Mouse (Mus musculus) erythroid progenitor cell, adult 5-6 weeks (primary cell): ENCODE results near the gene Itprip. TPM values are rescaled to one million over a fixed set of nuclear protein-coding genes. Genes with fewer than 3 reads are reported as not detected.
A peak's percentile ranks its signal among the peaks of the same experiment; 100 is the strongest.
"Not testable (repeated sequence)": the region's sequence is repeated elsewhere in the genome, so short reads cannot be mapped to it uniquely, and the experiment has no call there.

ENCODE experiments used
- ATAC-seq: replicated peaks from 2 replicates; pipeline ENCODE4 v1.8.0; 2016; ENCODE audit warnings: moderate number of reproducible peaks, mild to moderate bottlenecking, moderate TSS enrichment, inconsistent platforms; ENCODE audit not compliant: poor library complexity, low FRiP score, severe bottlenecking
- total RNA-seq, 2 experiments: library from RNA; stranded (forward) in 1 of 2; stranded (reverse) in 1 of 2; fragments of 150-400 nt in 1 of 2; fragments of 186-747, 209-891 nt in 1 of 2; gene quantifications; 2 replicates each; pipeline versions ENCODE4 v1.2.3 to v1.2.4; 2015 to 2017; ENCODE audit warnings: low replicate concordance in 2 of 2

The Itprip gene
- total RNA-seq, 2 experiments from 2014 or later, result 1.6 to 11.7 TPM

GRCm38 (mm10) chr19:47862581-47862980 lies 56.5 kb downstream of the Itprip start:
- no peak for ATAC-seq

GRCm38 (mm10) chr19:47859180-47859579 lies 59.9 kb downstream of the Itprip start:
- ATAC-seq, result no peak

- no peak for ATAC-seq
These were observed 60.8 kb downstream of the Itprip start for GRCm38 (mm10) chr19:47857957-47858942.

- peak; percentile 98 for ATAC-seq
These were observed 64.0 kb downstream of the Itprip start, which contains the start of gene Gsto1 for GRCm38 (mm10) chr19:47854796-47855783. Gene Gsto1 (plus strand): TSS chr19:47854970.

GRCm38 (mm10) chr19:47853951-47854795 lies 64.9 kb downstream of the Itprip start:
- ATAC-seq, result peak; percentile 43

GRCm38 (mm10) chr19:47853053-47853452 lies 66.0 kb downstream of the Itprip start:
- ATAC-seq, result no peak

GRCm38 (mm10) chr19:47852131-47852530 lies 67.0 kb downstream of the Itprip start:
- not testable (repeated sequence) for ATAC-seq

GRCm38 (mm10) chr19:47849735-47850134 lies 69.4 kb downstream of the Itprip start:
- no peak for ATAC-seq

Other genes with a start within 250 kb of the Itprip start
- gene Col17a1, start 227.2 kb downstream of the Itprip start, total RNA-seq (2015; ENCODE audit: low replicate concordance), result not detected in 2 replicates
- not detected in 2 replicates for gene Col17a1, start 227.2 kb downstream of the Itprip start, total RNA-seq (2017; ENCODE audit: low replicate concordance)
- gene Sfr1, start 187.6 kb downstream of the Itprip start, total RNA-seq (2015; ENCODE audit: low replicate concordance), result 44.3 and 44.9 TPM in 2 replicates
- 31.9 and 63.3 TPM in 2 replicates for gene Sfr1, start 187.6 kb downstream of the Itprip start, total RNA-seq (2017; ENCODE audit: low replicate concordance)
- gene Gsto1, start 64.3 kb downstream of the Itprip start, total RNA-seq (2015; ENCODE audit: low replicate concordance), result 44.0 and 62.5 TPM in 2 replicates
- gene Gsto1, start 64.3 kb downstream of the Itprip start, total RNA-seq (2017; ENCODE audit: low replicate concordance), result 11.0 and 26.1 TPM in 2 replicates
- gene Gsto2, start 53.8 kb downstream of the Itprip start, total RNA-seq (2015; ENCODE audit: low replicate concordance), result not detected in 2 replicates
- gene Gsto2, start 53.8 kb downstream of the Itprip start, total RNA-seq (2017; ENCODE audit: low replicate concordance), result not detected in 2 replicates
- gene Cfap43, start within 50 bp of the Itprip start, total RNA-seq (2015; ENCODE audit: low replicate concordance), result not detected in 2 replicates
- gene Cfap43, start within 50 bp of the Itprip start, total RNA-seq (2017; ENCODE audit: low replicate concordance), result not detected in 2 replicates
- not detected in 2 replicates for gene Cfap58, start 18.4 kb upstream of the Itprip start, total RNA-seq (2015; ENCODE audit: low replicate concordance)
- gene Cfap58, start 18.4 kb upstream of the Itprip start, total RNA-seq (2017; ENCODE audit: low replicate concordance), result not detected in 2 replicates